Mouse (Mus musculus): Measurements from ENCODE around the gene Slc38a1. TPM values are rescaled to one million over a fixed set of nuclear protein-coding genes. Genes with fewer than 3 reads are reported as not detected.

Gene Slc38a1
- polyA plus RNA-seq, 1 experiment from 2014 or later = 111 TPM

GRCm38 (mm10) chr15:96594316-96594715, 48.4 kb downstream of the Slc38a1 start:
- no peak overlapping the region for H3K27ac ChIP-seq (replicated peaks)
- H3K9me3 ChIP-seq (replicated peaks) = no peaks in the 10 kb centered on the region
- no peak overlapping the region for H3K4me3 ChIP-seq
- H3K27me3 ChIP-seq (ENCODE audit: low read depth, poor library complexity, severe bottlenecking) = no peaks in the 10 kb centered on the region
- H3K36me3 ChIP-seq = peaks cover 95% of the 10 kb centered on the region
- WGBS = 92% methylated on average over 7 of the region's 7 CpGs
- DNase-seq (ENCODE audit: low spot score) = no peak
- H3K4me1 ChIP-seq = peaks cover 33% of the 10 kb centered on the region

- no peak for DNase-seq (ENCODE audit: low spot score)
- Histone ChIP-seq H3K4me1 (peaks cover 31% of the 10 kb centered on the region), H3K4me3 (no peak overlapping the region), H3K27me3 (ENCODE audit: low read depth, poor library complexity, severe bottlenecking) (no peaks in the 10 kb centered on the region), H3K36me3 (peaks cover 96% of the 10 kb centered on the region), H3K9me3 (replicated peaks) (no peaks in the 10 kb centered on the region), H3K27ac (replicated peaks) (no peak overlapping the region)
- 91% methylated on average over 7 of the region's 7 CpGs for WGBS
Measured at GRCm38 (mm10) chr15:96593866-96594265, 48.8 kb downstream of the Slc38a1 start.

GRCm38 (mm10) chr15:96593457-96593856, 49.3 kb downstream of the Slc38a1 start:
- no peak for DNase-seq (ENCODE audit: low spot score)
- H3K9me3 ChIP-seq (replicated peaks) = no peaks in the 10 kb centered on the region
- no peak overlapping the region for H3K27ac ChIP-seq (replicated peaks)
- H3K4me3 ChIP-seq = no peak overlapping the region
- no peaks in the 10 kb centered on the region for H3K27me3 ChIP-seq (ENCODE audit: low read depth, poor library complexity, severe bottlenecking)
- peaks cover 96% of the 10 kb centered on the region for H3K36me3 ChIP-seq
- peaks cover 27% of the 10 kb centered on the region for H3K4me1 ChIP-seq
- 83% methylated on average over 6 of the region's 6 CpGs for WGBS

- peaks cover 96% of the 10 kb centered on the region for H3K36me3 ChIP-seq
- H3K4me3 ChIP-seq = no peak overlapping the region
- peaks cover 22% of the 10 kb centered on the region for H3K4me1 ChIP-seq
- H3K27me3 ChIP-seq (ENCODE audit: low read depth, poor library complexity, severe bottlenecking) = no peaks in the 10 kb centered on the region
- no peaks in the 10 kb centered on the region for H3K9me3 ChIP-seq (replicated peaks)
- no peak for DNase-seq (ENCODE audit: low spot score)
- no peak overlapping the region for H3K27ac ChIP-seq (replicated peaks)
- 91% methylated on average over 13 of the region's 13 CpGs for WGBS
Measured at GRCm38 (mm10) chr15:96592976-96593375, 49.7 kb downstream of the Slc38a1 start.

GRCm38 (mm10) chr15:96591876-96592417, 50.8 kb downstream of the Slc38a1 start:
- no peak for DNase-seq (ENCODE audit: low spot score)
- peaks cover 96% of the 10 kb centered on the region for H3K36me3 ChIP-seq
- 86% methylated on average over 10 of the region's 10 CpGs for WGBS

GRCm38 (mm10) chr15:96588996-96589657, 53.6 kb downstream of the Slc38a1 start:
- 90% methylated on average over 9 of the region's 9 CpGs for WGBS
- no peak overlapping the region for H3K27ac ChIP-seq (replicated peaks)
- H3K4me3 ChIP-seq = no peak overlapping the region
- H3K4me1 ChIP-seq = peaks cover 16% of the 10 kb centered on the region
- no peaks in the 10 kb centered on the region for H3K27me3 ChIP-seq (ENCODE audit: low read depth, poor library complexity, severe bottlenecking)
- peaks cover 100% of the 10 kb centered on the region for H3K36me3 ChIP-seq
- DNase-seq (ENCODE audit: low spot score) = no peak
- H3K9me3 ChIP-seq (replicated peaks) = no peaks in the 10 kb centered on the region

More at GRCm38 (mm10) chr15:96591876-96592417, 50.8 kb downstream of the Slc38a1 start:
- H3K4me3 ChIP-seq = no peak overlapping the region
- H3K9me3 ChIP-seq (replicated peaks) = no peaks in the 10 kb centered on the region
- H3K27me3 ChIP-seq (ENCODE audit: low read depth, poor library complexity, severe bottlenecking) = no peaks in the 10 kb centered on the region
- no peak overlapping the region for H3K27ac ChIP-seq (replicated peaks)
- H3K4me1 ChIP-seq = peaks cover 17% of the 10 kb centered on the region

- Histone ChIP-seq H3K36me3 (peaks cover 100% of the 10 kb centered on the region), H3K27me3 (ENCODE audit: low read depth, poor library complexity, severe bottlenecking) (no peaks in the 10 kb centered on the region), H3K9me3 (replicated peaks) (0 out of 2 replicates have a peak, but pooled peaks cover 5% of the 10 kb centered on the region), H3K4me1 (peaks cover 10% of the 10 kb centered on the region), H3K27ac (replicated peaks) (no peak overlapping the region), H3K4me3 (no peak overlapping the region)
- 96% methylated on average over 8 of the region's 8 CpGs for WGBS
- no peak for DNase-seq (ENCODE audit: low spot score)
Measured at GRCm38 (mm10) chr15:96587998-96588397, 54.7 kb downstream of the Slc38a1 start.

GRCm38 (mm10) chr15:96583371-96584008, 59.2 kb downstream of the Slc38a1 start:
- H3K27me3 ChIP-seq (ENCODE audit: low read depth, poor library complexity, severe bottlenecking) = no peaks in the 10 kb centered on the region
- H3K4me1 ChIP-seq = no peaks in the 10 kb centered on the region
- peaks cover 5% of the 10 kb centered on the region; the same call in 1 of the 2 replicates for H3K9me3 ChIP-seq (replicated peaks)
- no peak overlapping the region for H3K27ac ChIP-seq (replicated peaks)
- no peak for DNase-seq (ENCODE audit: low spot score)
- H3K36me3 ChIP-seq = peaks cover 86% of the 10 kb centered on the region
- WGBS = 96% methylated on average over 15 of the region's 15 CpGs
- H3K4me3 ChIP-seq = no peak overlapping the region

- DNase-seq (ENCODE audit: low spot score) = no peak
- Histone ChIP-seq H3K36me3 (peaks cover 78% of the 10 kb centered on the region), H3K27me3 (ENCODE audit: low read depth, poor library complexity, severe bottlenecking) (no peaks in the 10 kb centered on the region), H3K4me3 (no peak overlapping the region), H3K9me3 (replicated peaks) (no peaks in the 10 kb centered on the region), H3K4me1 (no peaks in the 10 kb centered on the region), H3K27ac (replicated peaks) (no peak overlapping the region)
- 96% methylated on average over 5 of the region's 5 CpGs for WGBS
Measured at GRCm38 (mm10) chr15:96576998-96577397, 65.7 kb downstream of the Slc38a1 start.

GRCm38 (mm10) chr15:96568983-96569363, 73.7 kb downstream of the Slc38a1 start:
- H3K4me3 ChIP-seq = no peak overlapping the region
- no peaks in the 10 kb centered on the region for H3K9me3 ChIP-seq (replicated peaks)
- peaks cover 10% of the 10 kb centered on the region for H3K4me1 ChIP-seq
- DNase-seq (ENCODE audit: low spot score) = no peak
- peaks cover 12% of the 10 kb centered on the region for H3K36me3 ChIP-seq
- no peak overlapping the region for H3K27ac ChIP-seq (replicated peaks)
- H3K27me3 ChIP-seq (ENCODE audit: low read depth, poor library complexity, severe bottlenecking) = no peaks in the 10 kb centered on the region
- WGBS = 83% methylated on average over 2 of the region's 2 CpGs

- 83% methylated on average over 13 of the region's 13 CpGs for WGBS
- H3K9me3 ChIP-seq (replicated peaks) = no peaks in the 10 kb centered on the region
- peaks cover 10% of the 10 kb centered on the region for H3K4me1 ChIP-seq
- H3K27ac ChIP-seq (replicated peaks) = no peak overlapping the region
- no peak overlapping the region for H3K4me3 ChIP-seq
- H3K36me3 ChIP-seq = peaks cover 6% of the 10 kb centered on the region
- DNase-seq (ENCODE audit: low spot score) = no peak
- H3K27me3 ChIP-seq (ENCODE audit: low read depth, poor library complexity, severe bottlenecking) = no peaks in the 10 kb centered on the region
Measured at GRCm38 (mm10) chr15:96568271-96568982, 74.3 kb downstream of the Slc38a1 start.

GRCm38 (mm10) chr15:96566850-96567271, 75.9 kb downstream of the Slc38a1 start:
- Histone ChIP-seq H3K9me3 (replicated peaks) (no peaks in the 10 kb centered on the region), H3K27me3 (ENCODE audit: low read depth, poor library complexity, severe bottlenecking) (no peaks in the 10 kb centered on the region), H3K4me1 (peaks cover 10% of the 10 kb centered on the region), H3K27ac (replicated peaks) (peak overlapping the region; percentile 79), H3K4me3 (peak overlapping the region; percentile 57), H3K36me3 (no peaks in the 10 kb centered on the region)
- DNase-seq (ENCODE audit: low spot score) = peak; percentile 70
- 10% methylated on average over 14 of the region's 14 CpGs for WGBS
